Mouse (Mus musculus) thymus, postnatal 25 days (tissue): ENCODE measurements around the gene Fam160b1.
A peak's percentile ranks its signal among the peaks of the same experiment; 100 is the strongest.

Experiments
- DNase-seq: peaks from one replicate; pipeline ENCODE4 v3.0.0; 2022

Gene Fam160b1

GRCm38 (mm10) chr19:57427756-57428438, 67.4 kb downstream of the Fam160b1 start:
- DNase-seq = no peak

- DNase-seq = no peak
Observed at GRCm38 (mm10) chr19:57428641-57429040, 68.2 kb downstream of the Fam160b1 start.

DNA sequence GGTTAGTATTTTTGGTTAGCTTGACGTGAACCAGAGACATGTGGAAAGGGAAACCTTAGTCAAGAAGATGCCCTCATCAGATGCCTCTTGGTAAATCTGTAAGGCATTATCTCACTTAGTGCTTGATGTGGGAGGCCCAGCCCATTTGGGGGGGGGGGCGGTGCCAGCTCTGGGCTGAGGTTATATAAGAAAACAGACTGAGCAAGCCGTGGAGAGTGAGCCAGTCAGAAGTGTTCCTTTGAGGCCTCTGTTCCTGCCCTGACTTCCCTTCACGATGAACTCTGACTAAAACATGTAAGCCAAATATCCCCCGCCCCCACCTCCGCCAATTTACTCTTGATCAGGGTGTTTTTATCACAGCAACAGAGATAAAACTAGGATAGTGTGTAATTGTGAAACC, 69.4 kb downstream of the Fam160b1 start:
- DNase-seq = peak; percentile 77

DNA sequence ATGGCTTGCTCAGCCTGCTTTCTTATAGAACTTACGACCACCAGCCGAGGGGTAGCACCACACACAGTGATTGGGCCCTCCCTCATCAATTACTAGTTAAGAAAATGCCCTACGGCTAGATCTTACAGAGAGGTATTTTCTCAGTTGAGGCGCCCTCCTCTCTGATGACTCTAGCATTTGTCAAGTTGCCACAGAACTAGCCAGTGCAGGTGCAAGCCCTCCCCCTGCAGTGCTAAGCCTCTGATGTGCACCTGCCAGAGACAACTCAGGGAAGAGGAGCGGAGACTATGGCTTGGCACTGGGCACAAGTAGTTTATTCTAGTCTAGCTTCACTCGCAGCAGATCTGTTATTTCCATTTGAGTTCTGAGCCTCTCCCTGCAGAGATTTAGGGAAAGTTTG, 71.0 kb downstream of the Fam160b1 start:
- DNase-seq = peak; percentile 78

DNA sequence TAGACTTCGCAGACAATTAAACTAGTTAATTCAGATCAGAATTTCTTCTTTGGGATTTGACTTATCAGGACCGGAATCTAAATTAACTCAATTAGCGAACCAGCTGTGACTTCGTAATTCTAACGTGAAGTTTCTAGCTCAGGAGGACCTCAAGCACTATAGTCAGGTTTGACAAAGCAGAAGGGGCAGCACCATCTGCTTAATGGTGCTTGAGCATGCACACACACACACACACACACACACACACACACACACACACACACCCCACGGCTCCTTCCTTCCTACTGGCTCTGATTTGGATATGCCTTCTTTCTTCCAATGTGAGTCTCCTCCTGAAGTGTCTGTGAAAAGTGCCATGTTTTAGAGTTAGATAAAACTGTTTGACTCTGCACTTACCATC, 73.5 kb downstream of the Fam160b1 start:
- no peak for DNase-seq

DNA sequence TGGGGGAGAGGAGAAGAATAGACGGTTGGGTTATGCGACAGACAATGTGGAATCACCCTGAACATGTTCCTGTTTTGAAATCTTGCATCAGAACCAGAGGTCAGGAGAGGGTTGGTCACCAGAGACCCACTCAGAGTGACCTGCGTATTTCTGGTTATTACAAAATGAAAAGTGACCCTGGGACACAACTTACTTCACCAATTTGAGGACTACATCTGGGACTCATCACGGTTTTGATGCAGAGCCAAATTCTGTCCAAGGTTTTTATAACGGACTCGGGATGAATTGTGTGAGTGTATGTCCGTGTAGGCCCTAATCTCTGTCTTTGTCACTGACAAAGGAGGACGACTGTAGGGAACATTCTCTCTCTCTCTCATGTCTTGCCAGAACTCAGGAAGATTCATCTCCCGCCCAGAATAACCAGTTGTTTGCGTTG, 76.1 kb downstream of the Fam160b1 start:
- DNase-seq = no peak

DNA sequence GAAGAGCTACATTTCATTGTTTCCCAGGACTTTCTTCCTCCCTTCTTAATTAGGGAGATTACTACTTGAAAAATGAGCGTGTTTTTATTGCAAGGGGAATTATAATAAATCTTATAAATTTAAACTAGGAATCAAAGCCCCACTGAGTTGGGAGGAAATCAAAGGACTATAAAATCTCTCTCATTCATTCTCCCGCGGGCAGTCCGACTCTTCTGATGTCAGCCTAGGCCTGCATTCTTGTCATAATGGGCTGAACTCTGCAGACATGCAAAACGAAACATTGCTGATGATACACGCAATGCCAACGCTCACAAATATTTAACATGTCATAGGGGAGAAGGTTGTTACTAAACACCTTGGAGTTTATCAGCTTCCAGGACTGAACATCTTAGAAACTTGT, 76.6 kb downstream of the Fam160b1 start:
- no peak for DNase-seq
